Mouse (Mus musculus) ES-Bruce4 (cell line): Measurements from ENCODE around the gene Neurl2.

Experiments used
- CTCF ChIP-seq: IDR thresholded peaks from one replicate; pipeline ENCODE4 v1.8.1; 2011; ENCODE audit warnings: low read depth, low read length
- EP300 ChIP-seq: IDR thresholded peaks from 2 replicates; pipeline ENCODE4 v1.6.1; 2011; ENCODE audit warnings: low read depth, low read length; ENCODE audit not compliant: insufficient read depth
- POLR2A ChIP-seq: IDR thresholded peaks from one replicate; pipeline ENCODE4 v1.8.1; 2011; ENCODE audit warnings: low read length; ENCODE audit not compliant: insufficient read depth

- TF ChIP-seq CTCF: no peak
- TF ChIP-seq EP300: no peak
- TF ChIP-seq POLR2A: no peak
Measured at GRCm38 (mm10) chr2:164873621-164874020, 40.4 kb upstream of the Neurl2 start.
